Mouse (Mus musculus) bone marrow, adult 2 months (tissue): ENCODE results near the gene Mthfd1.

Experiments used
- CTCF ChIP-seq: fragments of 200-500 bp; IDR thresholded peaks from 2 replicates; pipeline ENCODE4 v1.5.1; 2011; ENCODE audit warnings: low read length, control low read depth; ENCODE audit not compliant: control insufficient read depth, insufficient read depth
- POLR2A ChIP-seq: fragments of 200-500 bp; IDR thresholded peaks from 2 replicates; pipeline ENCODE4 v1.6.1; 2011; ENCODE audit warnings: low read depth, mild to moderate bottlenecking, control low read depth, low read length, borderline replicate concordance; ENCODE audit not compliant: control insufficient read depth

- TF ChIP-seq CTCF (no peak), POLR2A (no peak)
Observed at GRCm38 (mm10) chr12:76299361-76299906, 44.3 kb downstream of the Mthfd1 start.
